Mouse (Mus musculus): Measurements from ENCODE around the gene Cd177.
A peak's percentile ranks its signal among the peaks of the same experiment; 100 is the strongest.
"Not testable (repeated sequence)": the region's sequence is repeated elsewhere in the genome, so short reads cannot be mapped to it uniquely, and the experiment has no call there.

The Cd177 gene

GRCm38 (mm10) chr7:24760211-24760610, at the start of gene Cd177:
Cd177 (minus strand) TSS chr7:24760311.
- DNase-seq: no peak

- DNase-seq: no peak
Measured at GRCm38 (mm10) chr7:24809041-24809440, 48.9 kb upstream of the Cd177 start.

GRCm38 (mm10) chr7:24804826-24805225, 44.7 kb upstream of the Cd177 start:
- DNase-seq: no peak

- DNase-seq: no peak
Measured at GRCm38 (mm10) chr7:24802149-24802767, 42.1 kb upstream of the Cd177 start.

- DNase-seq: no peak
Measured at GRCm38 (mm10) chr7:24797918-24798317, 37.8 kb upstream of the Cd177 start.

GRCm38 (mm10) chr7:24776918-24777317, 16.8 kb upstream of the Cd177 start, which contains the start of gene Ceacam10:
Ceacam10 (plus strand) TSS chr7:24777206.
- DNase-seq: not testable (repeated sequence)

GRCm38 (mm10) chr7:24776145-24776544, 16.0 kb upstream of the Cd177 start:
- DNase-seq: no peak

GRCm38 (mm10) chr7:24773942-24774535, 13.9 kb upstream of the Cd177 start:
- DNase-seq: no peak

- no peak for DNase-seq
Measured at GRCm38 (mm10) chr7:24771361-24771760, 11.2 kb upstream of the Cd177 start.

GRCm38 (mm10) chr7:24762574-24762973, 2.5 kb upstream of the Cd177 start:
- DNase-seq: no peak

- DNase-seq: no peak
Measured at GRCm38 (mm10) chr7:24761161-24761560, 1.1 kb upstream of the Cd177 start.

- DNase-seq: no peak
Measured at GRCm38 (mm10) chr7:24758520-24758919, 1.6 kb downstream of the Cd177 start.

- no peak for DNase-seq
Measured at GRCm38 (mm10) chr7:24753476-24753875, 6.6 kb downstream of the Cd177 start.

GRCm38 (mm10) chr7:24751610-24752009, 8.5 kb downstream of the Cd177 start:
- DNase-seq: no peak

- no peak for DNase-seq
Measured at GRCm38 (mm10) chr7:24750695-24751094, 9.4 kb downstream of the Cd177 start.

GRCm38 (mm10) chr7:24735970-24736670, 24.0 kb downstream of the Cd177 start:
- peak in 1 of 2 experiments; percentile 28 for DNase-seq

- not testable (repeated sequence) for DNase-seq
Measured at GRCm38 (mm10) chr7:24726808-24727207, 33.3 kb downstream of the Cd177 start, which contains the start of gene Gm4763. Gm4763 (minus strand) TSS chr7:24726908.

- DNase-seq: no peak
Measured at GRCm38 (mm10) chr7:24715039-24715438, 45.1 kb downstream of the Cd177 start.

GRCm38 (mm10) chr7:24708832-24709292, 51.2 kb downstream of the Cd177 start, which contains the start of gene BC049730:
BC049730 (plus strand) TSS chr7:24709242.
- DNase-seq: no peak

- DNase-seq: not testable (repeated sequence)
Measured at GRCm38 (mm10) chr7:24702841-24703240, 57.3 kb downstream of the Cd177 start.

GRCm38 (mm10) chr7:24697891-24698290, 62.2 kb downstream of the Cd177 start:
- not testable (repeated sequence) for DNase-seq
